Comparison of ENCODE assay signal across 25 mouse cellular contexts in genomic region chr11:20837366-20837765, GRCm38 (mm10). TPM values are rescaled to one million over a fixed set of nuclear protein-coding genes. Genes with fewer than 3 reads are reported as not detected.
DNase-seq lines count a peak whose midpoint lies in the region; ATAC-seq and TF ChIP-seq lines count a peak whose summit lies in the region.
"Had no signal": no experiment of that assay in that cellular context is flagged by ENCODE, and none has a peak within 500 bp of the region (broad histone marks: within the 10 kb centered on the region; RNA-seq: fewer than 3 reads in every experiment).

No protein-coding gene starts in this region.

- 62% methylated on average over 5 of the region's 5 CpGs for WGBS in kidney, adult 2 months
- 84% methylated on average over 5 of the region's 5 CpGs for WGBS in kidney, embryonic 15.5 days
- 84% methylated on average over 5 of the region's 5 CpGs for WGBS in neural tube, embryonic 14.5 days
- WGBS in forebrain, embryonic 11.5 days = 83% methylated on average over 5 of the region's 5 CpGs

- H3K36me3 ChIP-seq in kidney, adult 2 months (ENCODE audit: control insufficient read depth, insufficient read depth, low read length) = no peaks in the 10 kb centered on the region
- H3K36me3 ChIP-seq in kidney, embryonic 15.5 days = no peaks in the 10 kb centered on the region
- no peaks in the 10 kb centered on the region for H3K36me3 ChIP-seq in neural tube, embryonic 14.5 days (ENCODE audit: control insufficient read depth, insufficient read depth, low read length)
- H3K36me3 ChIP-seq in forebrain, embryonic 11.5 days (ENCODE audit: control insufficient read depth, insufficient read depth, low read length) = no peaks in the 10 kb centered on the region
- H3K36me3 ChIP-seq: forebrain, embryonic 10.5 days; heart, embryonic 12.5 days; heart, embryonic 15.5 days had no signal

- no peak for TF ChIP-seq CTCF in kidney, adult 2 months (conservative IDR thresholded peaks at IDR 0.05; ENCODE audit: insufficient read depth, insufficient read length, low read depth, low read length)

- no peaks in the 10 kb centered on the region for H3K9me3 ChIP-seq in kidney, embryonic 15.5 days (replicated peaks)
- H3K9me3 ChIP-seq in neural tube, embryonic 14.5 days (ENCODE audit: control insufficient read depth, low read length) = no peaks in the 10 kb centered on the region
- H3K9me3 ChIP-seq in forebrain, embryonic 11.5 days (ENCODE audit: control insufficient read depth, low read length) = no peaks in the 10 kb centered on the region
- H3K9me3 ChIP-seq: forebrain, embryonic 10.5 days; heart, embryonic 12.5 days; heart, embryonic 15.5 days had no signal

- H3K4me1 ChIP-seq in kidney, adult 2 months (ENCODE audit: control insufficient read depth, insufficient read depth, low read length) = peaks cover 4% of the 10 kb centered on the region
- H3K4me1 ChIP-seq in kidney, embryonic 15.5 days = peaks cover 10% of the 10 kb centered on the region; the same call in 1 of the 2 replicates
- no peaks in the 10 kb centered on the region for H3K4me1 ChIP-seq in neural tube, embryonic 14.5 days (ENCODE audit: control insufficient read depth, insufficient read depth, low read length)
- no peaks in the 10 kb centered on the region for H3K4me1 ChIP-seq in forebrain, embryonic 11.5 days (replicated peaks; ENCODE audit: control insufficient read depth, insufficient read depth, low read length)
- H3K4me1 ChIP-seq: heart, embryonic 15.5 days had no signal

- H3K9ac ChIP-seq in kidney, embryonic 15.5 days = no peak overlapping the region
- no peak overlapping the region for H3K9ac ChIP-seq in neural tube, embryonic 14.5 days (replicated peaks; ENCODE audit: low read depth, low read length)
- H3K9ac ChIP-seq in forebrain, embryonic 11.5 days (ENCODE audit: low read length) = no peak overlapping the region
- H3K9ac ChIP-seq: forebrain, postnatal 0 days; heart, embryonic 12.5 days; heart, embryonic 15.5 days; hindbrain, embryonic 14.5 days had no signal

- peak; percentile 29 for DNase-seq in heart, adult 11 months
- no peak for DNase-seq in heart, postnatal 25 days (ENCODE audit: low spot score)
- peak; percentile 59 for DNase-seq in kidney, adult 2 months
- no peak for DNase-seq in neural tube, embryonic 10.5 days (ENCODE audit: extremely low spot score, low spot score)
- DNase-seq in forebrain, embryonic 11.5 days (ENCODE audit: low spot score) = no peak
- no peak for DNase-seq in ovary, postnatal 10 days (ENCODE audit: low spot score)
- DNase-seq: adrenal gland, postnatal 10 days; adrenal gland, postnatal 36 days; cerebellum, adult 18-20 months; cerebellum, adult 9-10 months; cerebellum, postnatal 14 days; forebrain, postnatal 0 days; gastrocnemius, adult 2 months; gastrocnemius, postnatal 14 days; heart, adult 18-20 months; heart, postnatal 10 days; heart, postnatal 4 days had no signal

- intact Hi-C loops in heart, postnatal 25 days (cut with DNase I) = no loop called here

- no peak for TF ChIP-seq POLR2A in kidney, adult 2 months (IDR thresholded peaks at IDR 0.05; ENCODE audit: low read depth, low read length)

- no peak for ATAC-seq in kidney, embryonic 15.5 days (replicated peaks; ENCODE audit: low FRiP score)
- 0 out of 2 replicates have a peak, but pooled peaks have one; percentile 16 for ATAC-seq in neural tube, embryonic 14.5 days (ENCODE audit: low read depth)
- no peak for ATAC-seq in forebrain, embryonic 11.5 days (replicated peaks; ENCODE audit: low FRiP score)
- ATAC-seq: activated CD4-positive, CD25-positive, alpha-beta regulatory T cell, adult 4 months; forebrain, embryonic 14.5 days; forebrain, postnatal 0 days had no signal

- H3K27me3 ChIP-seq in kidney, adult 2 months (replicated peaks; ENCODE audit: control insufficient read depth, insufficient read depth, low read length) = no peaks in the 10 kb centered on the region
- peaks cover 8% of the 10 kb centered on the region; the same call in 1 of the 2 replicates for H3K27me3 ChIP-seq in kidney, embryonic 15.5 days
- H3K27me3 ChIP-seq in neural tube, embryonic 14.5 days (ENCODE audit: control insufficient read depth, insufficient read depth, low read length) = no peaks in the 10 kb centered on the region
- H3K27me3 ChIP-seq in forebrain, embryonic 11.5 days (ENCODE audit: control insufficient read depth, insufficient read depth, low read length) = peaks cover 2% of the 10 kb centered on the region; the same call in 1 of the 2 replicates
- H3K27me3 ChIP-seq: heart, embryonic 12.5 days; heart, embryonic 15.5 days had no signal

- H3K4me3 ChIP-seq in kidney, adult 2 months (ENCODE audit: insufficient read depth, low read depth, low read length) = no peak overlapping the region
- H3K4me3 ChIP-seq in kidney, embryonic 15.5 days (replicated peaks) = no peak overlapping the region
- H3K4me3 ChIP-seq in neural tube, embryonic 14.5 days (ENCODE audit: low read depth, low read length) = no peak overlapping the region
- no peak overlapping the region for H3K4me3 ChIP-seq in forebrain, embryonic 11.5 days (ENCODE audit: low read depth, low read length)
- H3K4me3 ChIP-seq: forebrain, embryonic 10.5 days; gastrocnemius, adult 2 months; heart, embryonic 12.5 days; heart, embryonic 15.5 days had no signal

- H3K27ac ChIP-seq in kidney, adult 2 months (ENCODE audit: insufficient read depth, low read depth, low read length) = no peak overlapping the region
- H3K27ac ChIP-seq in kidney, embryonic 15.5 days = no peak overlapping the region
- H3K27ac ChIP-seq in neural tube, embryonic 14.5 days (ENCODE audit: low read depth, low read length) = no peak overlapping the region
- H3K27ac ChIP-seq in forebrain, embryonic 11.5 days (ENCODE audit: low read depth, low read length) = no peak overlapping the region
- H3K27ac ChIP-seq: forebrain, embryonic 10.5 days; gastrocnemius, adult 2 months; heart, embryonic 15.5 days; hindbrain, embryonic 14.5 days had no signal

- no peak overlapping the region for H3K4me2 ChIP-seq in kidney, embryonic 15.5 days
- no peak overlapping the region for H3K4me2 ChIP-seq in neural tube, embryonic 14.5 days (ENCODE audit: low read depth, low read length)
- H3K4me2 ChIP-seq in forebrain, embryonic 11.5 days (ENCODE audit: low read depth, low read length, severe bottlenecking) = no peak overlapping the region
- H3K4me2 ChIP-seq: heart, embryonic 12.5 days; heart, embryonic 15.5 days; hindbrain, embryonic 14.5 days had no signal

RNA-seq across cellular contexts. Expression of gene Lgalsl, which starts 6.5 kb away (rescaled TPM):
- 10 to 100 TPM; 32.3 to 40.3 TPM for total RNA-seq in heart, postnatal 25 days (2021)
- 6.2 and 8.5 TPM in 2 replicates for polyA plus RNA-seq in kidney, adult 2 months (2012; rRNA removed)
- polyA plus RNA-seq in kidney, embryonic 15.5 days (2015; fragmentation: Nextera tagmentation; extraction: Ambion mirVana) = 35.5 and 36.2 TPM in 2 replicates
- polyA plus RNA-seq in neural tube, embryonic 14.5 days (2014; fragmentation: Nextera tagmentation; extraction: Ambion mirVana) = 66.1 and 70.4 TPM in 2 replicates
- 28.6 and 28.8 TPM in 2 replicates for polyA plus RNA-seq in forebrain, embryonic 11.5 days (2014; fragmentation: Nextera tagmentation; extraction: Ambion mirVana)

Comparison
In these comparisons a context has a peak if more than half of its experiments do, and no peak if none do; other contexts are left out.
1. DNase-seq: peak in heart, adult 11 months (single experiment) and kidney, adult 2 months (single experiment); none in heart, postnatal 25 days (single experiment), neural tube, embryonic 10.5 days (single experiment), forebrain, embryonic 11.5 days (single experiment) and ovary, postnatal 10 days (single experiment).